ENCODE assay signal across 13 mouse cellular contexts in the genomic region with DNA sequence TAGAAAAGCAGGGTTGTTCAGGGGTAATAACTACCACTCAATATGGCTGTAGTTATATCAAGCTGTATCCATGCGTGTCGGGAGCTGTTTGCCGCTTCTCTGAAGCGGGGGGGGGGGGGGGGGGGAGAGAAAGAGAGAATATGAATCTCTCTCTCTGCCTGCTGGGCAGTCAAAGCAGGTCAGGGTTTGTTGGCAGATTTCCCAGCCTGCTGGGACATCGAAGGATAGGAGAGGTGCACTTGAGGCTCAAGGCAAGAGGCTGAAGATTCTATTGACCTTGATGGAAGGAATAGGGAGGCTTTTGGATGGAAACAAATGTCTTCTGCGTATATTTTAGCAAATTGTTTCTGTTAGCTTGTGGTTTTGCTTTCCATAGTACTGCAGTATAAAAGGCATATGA.
A peak's percentile ranks its signal among the peaks of the same experiment; 100 is the strongest.
DNase-seq lines count a peak whose midpoint lies in the region; ATAC-seq and TF ChIP-seq lines count a peak whose summit lies in the region.
"Had no signal": no experiment of that assay in that cellular context is flagged by ENCODE, and none has a peak within 500 bp of the region (broad histone marks: within the 10 kb centered on the region; RNA-seq: fewer than 3 reads in every experiment).

No protein-coding gene starts in this region.

- H3K9me3 ChIP-seq in embryonic facial prominence, embryonic 13.5 days, result no peaks in the 10 kb centered on the region
- no peaks in the 10 kb centered on the region for H3K9me3 ChIP-seq in stomach, postnatal 0 days (ENCODE audit: control insufficient read depth, low read length)
- H3K9me3 ChIP-seq: G1E; hindbrain, embryonic 12.5 days; stomach, embryonic 15.5 days had no signal

- TF ChIP-seq CTCF in stomach, postnatal 0 days (IDR thresholded peaks at IDR 0.05; ENCODE audit: low read depth), result no peak

- no peak overlapping the region for H3K9ac ChIP-seq in embryonic facial prominence, embryonic 13.5 days
- H3K9ac ChIP-seq in stomach, postnatal 0 days (ENCODE audit: low read length), result no peak overlapping the region
- H3K9ac ChIP-seq: hindbrain, embryonic 12.5 days; liver, postnatal 0 days; stomach, embryonic 15.5 days had no signal

- H3K27ac ChIP-seq in embryonic facial prominence, embryonic 13.5 days, result peak overlapping the region; percentile 60
- H3K27ac ChIP-seq in stomach, postnatal 0 days (replicated peaks), result no peak overlapping the region
- H3K27ac ChIP-seq: hindbrain, embryonic 12.5 days had no signal

- H3K4me3 ChIP-seq in embryonic facial prominence, embryonic 13.5 days, result no peak overlapping the region
- no peak overlapping the region for H3K4me3 ChIP-seq in stomach, postnatal 0 days (ENCODE audit: low read depth, low read length)
- H3K4me3 ChIP-seq: hindbrain, embryonic 12.5 days; stomach, embryonic 15.5 days had no signal

- no peaks in the 10 kb centered on the region for H3K36me3 ChIP-seq in embryonic facial prominence, embryonic 13.5 days
- no peaks in the 10 kb centered on the region for H3K36me3 ChIP-seq in stomach, postnatal 0 days (ENCODE audit: control insufficient read depth, insufficient read depth, low read length)
- H3K36me3 ChIP-seq: G1E; hindbrain, embryonic 12.5 days; stomach, embryonic 15.5 days had no signal

- peak; percentile 45 for DNase-seq in cerebellum, adult 11-12 months
- peak; percentile 50 to 57 for DNase-seq in kidney, postnatal 25 days
- no peak for DNase-seq in kidney, adult 11 months
- peak; percentile 67 for DNase-seq in adrenal gland, postnatal 25 days
- DNase-seq in spleen, adult 12 weeks (ENCODE audit: low spot score), result no peak
- no peak for DNase-seq in stomach, postnatal 0 days (ENCODE audit: low spot score)
- DNase-seq: liver, postnatal 0 days; right cerebral cortex, postnatal 14 days had no signal

- 40% methylated on average over 5 of the region's 6 CpGs for WGBS in embryonic facial prominence, embryonic 13.5 days
- WGBS in stomach, postnatal 0 days, result 37% methylated on average over 6 of the region's 6 CpGs

- TF ChIP-seq EP300 in stomach, postnatal 0 days (optimal IDR thresholded peaks at IDR 0.05), result no peak

- H3K4me1 ChIP-seq in embryonic facial prominence, embryonic 13.5 days, result peaks cover 56% of the 10 kb centered on the region
- no peaks in the 10 kb centered on the region for H3K4me1 ChIP-seq in stomach, postnatal 0 days (replicated peaks; ENCODE audit: control insufficient read depth, insufficient read depth)

- ATAC-seq in cerebellum, adult (ENCODE audit: insufficient number of reproducible peaks, low FRiP score, low TSS enrichment), result no peak
- no peak for ATAC-seq in embryonic facial prominence, embryonic 13.5 days (ENCODE audit: insufficient number of reproducible peaks, insufficient read depth, low FRiP score, low TSS enrichment, low read depth)
- ATAC-seq in stomach, postnatal 0 days (ENCODE audit: low FRiP score, low TSS enrichment), result no peak
- ATAC-seq: liver, postnatal 0 days had no signal

- no peaks in the 10 kb centered on the region for H3K27me3 ChIP-seq in embryonic facial prominence, embryonic 13.5 days
- no peaks in the 10 kb centered on the region for H3K27me3 ChIP-seq in stomach, postnatal 0 days (ENCODE audit: control insufficient read depth, insufficient read depth, low read length)
- H3K27me3 ChIP-seq: hindbrain, embryonic 12.5 days; stomach, embryonic 15.5 days had no signal

- no peak overlapping the region for H3K4me2 ChIP-seq in embryonic facial prominence, embryonic 13.5 days
- H3K4me2 ChIP-seq in stomach, postnatal 0 days (replicated peaks; ENCODE audit: low read depth), result no peak overlapping the region
- H3K4me2 ChIP-seq: hindbrain, embryonic 12.5 days; stomach, embryonic 15.5 days had no signal

Comparison
In these comparisons a context has a peak if more than half of its experiments do, and no peak if none do; other contexts are left out.
1. DNase-seq: peak in cerebellum, adult 11-12 months (single experiment), kidney, postnatal 25 days (2 of 2) and adrenal gland, postnatal 25 days (single experiment); none in kidney, adult 11 months (single experiment), spleen, adult 12 weeks (single experiment) and stomach, postnatal 0 days (single experiment).